Mouse (Mus musculus) myocyte (in vitro differentiated cells): ENCODE data around the gene Zfp473. TPM values are rescaled to one million over a fixed set of nuclear protein-coding genes. Genes with fewer than 3 reads are reported as not detected.
"Not testable (repeated sequence)": the region's sequence is repeated elsewhere in the genome, so short reads cannot be mapped to it uniquely, and the experiment has no call there.

Source experiments
- H3K27me3 ChIP-seq: one replicate; pipeline ENCODE4 v1.6.1; 2011; ENCODE audit not compliant: control insufficient read depth, insufficient read depth, insufficient read length
- H3K36me3 ChIP-seq: one replicate; pipeline ENCODE4 v1.6.1; 2011; ENCODE audit not compliant: control insufficient read depth, insufficient read depth
- H3K4me2 ChIP-seq: one replicate; pipeline ENCODE4 v1.6.1; 2011; ENCODE audit warnings: low read depth, control low read depth
- H3K4me3 ChIP-seq: one replicate; pipeline ENCODE4 v1.5.1; 2011; ENCODE audit warnings: mild to moderate bottlenecking, control low read depth, moderate library complexity
- H3K79me2 ChIP-seq: one replicate; pipeline ENCODE4 v1.6.1; 2011; ENCODE audit not compliant: control insufficient read depth, insufficient read depth
- H3ac ChIP-seq: one replicate; pipeline ENCODE4 v1.6.1; 2011; ENCODE audit not compliant: control insufficient read depth, insufficient read length
- CEBPB ChIP-seq: IDR thresholded peaks from 2 replicates; pipeline ENCODE4 v1.6.1; 2011; ENCODE audit warnings: mild to moderate bottlenecking, moderate library complexity; ENCODE audit not compliant: poor library complexity, insufficient read depth, severe bottlenecking
- E2F4 ChIP-seq: IDR thresholded peaks from one replicate; pipeline ENCODE4 v1.6.1; 2011; ENCODE audit warnings: mild to moderate bottlenecking, control low read depth, moderate library complexity; ENCODE audit not compliant: insufficient read depth
- MAX ChIP-seq: IDR thresholded peaks from one replicate; pipeline ENCODE4 v1.6.1; 2011; ENCODE audit warnings: low read depth, mild to moderate bottlenecking, control low read depth
- MYOD1 ChIP-seq, 3 experiments: IDR thresholded peaks; one replicate each; pipeline ENCODE4 v1.6.1; 2011; ENCODE audit warnings: control low read depth in 2 of 3, low read depth in 2 of 3, mild to moderate bottlenecking in 2 of 3, moderate library complexity in 1 of 3; ENCODE audit not compliant: insufficient read length in 2 of 3, control insufficient read depth in 1 of 3
- MYOG ChIP-seq, 3 experiments: IDR thresholded peaks; one replicate each; pipeline ENCODE4 v1.6.1; 2011; ENCODE audit warnings: control low read depth in 2 of 3, low read depth in 2 of 3, mild to moderate bottlenecking in 2 of 3; ENCODE audit not compliant: insufficient read length in 2 of 3, control insufficient read depth in 1 of 3, insufficient read depth in 1 of 3
- POLR2A ChIP-seq: IDR thresholded peaks from one replicate; pipeline ENCODE4 v1.6.1; 2011; ENCODE audit warnings: low read depth, mild to moderate bottlenecking, control low read depth, moderate library complexity; ENCODE audit not compliant: insufficient read length
- POLR2AphosphoS2 ChIP-seq: IDR thresholded peaks from one replicate; pipeline ENCODE4 v1.6.1; 2011; ENCODE audit warnings: low read depth, control low read depth; ENCODE audit not compliant: insufficient read length
- REST ChIP-seq: IDR thresholded peaks from one replicate; pipeline ENCODE4 v1.6.1; 2011; ENCODE audit warnings: mild to moderate bottlenecking, control low read depth, moderate library complexity; ENCODE audit not compliant: insufficient read depth, insufficient read length
- SRF ChIP-seq: IDR thresholded peaks from one replicate; pipeline ENCODE4 v1.6.1; 2011; ENCODE audit warnings: low read depth; ENCODE audit not compliant: control insufficient read depth, insufficient read length
- TCF12 ChIP-seq: IDR thresholded peaks from one replicate; pipeline ENCODE4 v1.6.1; 2011; ENCODE audit warnings: mild to moderate bottlenecking, control low read depth; ENCODE audit not compliant: poor library complexity, insufficient read depth, severe bottlenecking
- TCF3 ChIP-seq: IDR thresholded peaks from one replicate; pipeline ENCODE4 v1.6.1; 2011; ENCODE audit warnings: low read depth, control low read depth; ENCODE audit not compliant: insufficient read length
- USF1 ChIP-seq: IDR thresholded peaks from one replicate; pipeline ENCODE4 v1.6.1; 2011; ENCODE audit warnings: low read depth, mild to moderate bottlenecking, control low read depth, moderate library complexity
- polyA plus RNA-seq: library from polyadenylated mRNA; unstranded; fragments of >200 nt; fragmentation: generic; extraction: Trizol; gene quantifications from one replicate; pipeline ENCODE4 v1.2.1, GENCODE M21; 2012; ENCODE audit warnings: missing spikeins

Gene Zfp473
- polyA plus RNA-seq, 1 experiment: 0.12 TPM

DNA sequence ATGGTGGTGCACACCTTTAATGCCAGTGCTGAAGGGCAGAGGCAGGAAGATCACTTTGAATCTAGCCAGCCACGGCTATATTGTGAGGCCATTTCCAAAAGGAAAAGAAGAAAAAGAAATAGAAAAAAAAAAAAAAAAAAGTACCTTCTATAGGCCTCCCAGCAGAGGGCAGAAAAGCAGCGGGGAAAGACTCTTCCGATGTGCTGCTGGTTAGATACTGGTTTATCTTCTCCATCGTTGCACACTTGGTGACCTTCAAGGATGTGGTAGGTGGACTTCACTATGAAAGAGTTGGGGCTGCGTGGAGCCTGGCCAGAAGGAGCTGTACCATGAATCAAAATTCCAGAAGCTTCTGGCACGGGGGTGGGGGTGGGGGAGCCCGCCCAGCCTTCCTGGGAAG lies 26.5 kb downstream of the Zfp473 start:
- Histone ChIP-seq H3K4me2 (peak overlapping the region; percentile 24), H3K79me2 (no peaks in the 10 kb centered on the region), H3K4me3 (no peak overlapping the region), H3K27me3 (peaks cover 19% of the 10 kb centered on the region), H3K36me3 (no peaks in the 10 kb centered on the region), H3ac (no peak overlapping the region)
- TF ChIP-seq POLR2A: no peak
- no peak for TF ChIP-seq SRF
- no peak for TF ChIP-seq MYOD1 (IDR thresholded peaks at IDR 0.05; ENCODE audit: control insufficient read depth in 1 of 3, insufficient read length in 2 of 3, low read depth in 2 of 3)
- TF ChIP-seq USF1: no peak
- TF ChIP-seq CEBPB: no peak

DNA sequence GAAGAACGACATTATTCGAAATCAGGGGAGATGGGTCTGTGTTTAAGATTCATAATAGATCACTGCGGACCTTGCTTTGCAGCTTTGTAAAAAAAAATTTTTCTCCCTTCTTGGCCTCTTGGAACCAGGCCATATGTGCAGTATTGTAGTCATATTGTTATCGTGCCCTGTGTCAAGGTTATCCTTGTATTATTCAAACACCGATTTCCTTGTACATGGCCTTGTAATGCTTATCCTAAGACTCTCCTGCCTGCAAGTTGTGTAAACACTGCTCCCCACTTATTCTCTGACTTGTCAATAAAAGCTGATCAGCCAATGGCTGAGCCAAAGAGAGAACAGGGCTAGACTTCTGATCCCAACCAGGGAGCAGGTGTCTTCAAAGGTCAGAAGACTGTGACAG lies 28.8 kb downstream of the Zfp473 start:
- peaks cover 10% of the 10 kb centered on the region for H3K27me3 ChIP-seq
- H3K79me2 ChIP-seq: no peaks in the 10 kb centered on the region
- no peak overlapping the region for H3K4me3 ChIP-seq
- no peak for TF ChIP-seq SRF
- no peak for TF ChIP-seq POLR2AphosphoS2
- H3K4me2 ChIP-seq: no peak overlapping the region
- no peaks in the 10 kb centered on the region for H3K36me3 ChIP-seq
- no peak overlapping the region for H3ac ChIP-seq

DNA sequence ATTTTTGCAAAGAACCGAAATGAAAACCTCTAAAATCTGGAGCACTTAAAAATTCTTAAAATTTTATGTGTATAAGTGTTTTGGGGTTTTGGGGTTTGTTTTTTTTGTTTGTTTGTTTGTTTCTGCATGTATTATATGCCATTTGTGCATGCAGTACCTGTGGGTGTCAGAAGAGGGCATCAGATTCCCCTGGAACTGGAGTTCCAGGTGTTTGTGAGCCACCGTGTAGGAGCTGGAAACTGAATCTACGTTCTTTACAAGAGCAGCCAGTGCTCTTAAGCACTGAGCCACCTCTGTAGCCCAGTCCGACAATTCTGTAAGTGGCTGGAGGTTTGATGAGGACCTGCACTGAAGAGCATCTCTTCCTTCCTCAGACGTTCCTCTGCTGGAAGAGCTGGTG lies 41.0 kb downstream of the Zfp473 start:
- Histone ChIP-seq H3K36me3 (no peaks in the 10 kb centered on the region), H3K4me3 (no peak overlapping the region), H3K4me2 (no peak overlapping the region), H3K27me3 (peaks cover 3% of the 10 kb centered on the region), H3K79me2 (no peaks in the 10 kb centered on the region), H3ac (no peak overlapping the region)
- TF ChIP-seq TCF12: no peak
- TF ChIP-seq POLR2AphosphoS2: no peak
- no peak for TF ChIP-seq TCF3
- TF ChIP-seq POLR2A: no peak
- no peak for TF ChIP-seq USF1
- no peak for TF ChIP-seq MYOG (IDR thresholded peaks at IDR 0.05; ENCODE audit: control insufficient read depth in 1 of 3, insufficient read depth in 1 of 3, insufficient read length in 2 of 3, low read depth in 2 of 3)

DNA sequence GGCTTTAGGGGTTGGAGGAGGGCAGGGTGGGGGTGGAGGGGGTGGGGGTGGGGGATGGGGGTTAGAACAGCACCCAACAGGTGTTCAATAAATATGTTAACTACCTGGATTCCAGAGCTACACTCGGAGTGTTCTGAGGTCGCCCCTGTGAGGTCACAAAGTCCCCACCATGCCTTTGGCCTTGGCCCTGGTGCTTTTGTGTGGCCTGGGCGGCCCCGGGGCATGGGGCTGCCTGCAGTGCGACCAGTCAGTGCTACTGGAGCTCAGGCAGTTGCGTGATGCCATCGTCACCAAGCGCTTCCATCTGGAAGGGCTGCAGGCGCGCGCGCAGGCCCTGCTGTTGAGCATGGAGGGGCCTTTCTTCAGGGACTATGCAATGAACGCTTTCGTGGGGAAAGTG lies 42.3 kb downstream of the Zfp473 start, which contains the start of gene Izumo2:
Gene Izumo2 (plus strand): TSS at position 169 of the 400 bp plus-strand sequence.
- Histone ChIP-seq H3K27me3 (no peaks in the 10 kb centered on the region), H3K36me3 (no peaks in the 10 kb centered on the region), H3K79me2 (no peaks in the 10 kb centered on the region), H3ac (no peak within 1 kb of the TSS), H3K4me2 (no peak within 1 kb of the TSS), H3K4me3 (no peak within 1 kb of the TSS)
- TF ChIP-seq POLR2A (no peak), MYOD1 (IDR thresholded peaks at IDR 0.05; ENCODE audit: control insufficient read depth in 1 of 3, insufficient read length in 2 of 3, low read depth in 2 of 3) (no peak), TCF3 (no peak), MAX (no peak), POLR2AphosphoS2 (no peak), REST (no peak), MYOG (IDR thresholded peaks at IDR 0.05; ENCODE audit: control insufficient read depth in 1 of 3, insufficient read depth in 1 of 3, insufficient read length in 2 of 3, low read depth in 2 of 3) (no peak), E2F4 (no peak), CEBPB (no peak), USF1 (no peak), SRF (no peak)

DNA sequence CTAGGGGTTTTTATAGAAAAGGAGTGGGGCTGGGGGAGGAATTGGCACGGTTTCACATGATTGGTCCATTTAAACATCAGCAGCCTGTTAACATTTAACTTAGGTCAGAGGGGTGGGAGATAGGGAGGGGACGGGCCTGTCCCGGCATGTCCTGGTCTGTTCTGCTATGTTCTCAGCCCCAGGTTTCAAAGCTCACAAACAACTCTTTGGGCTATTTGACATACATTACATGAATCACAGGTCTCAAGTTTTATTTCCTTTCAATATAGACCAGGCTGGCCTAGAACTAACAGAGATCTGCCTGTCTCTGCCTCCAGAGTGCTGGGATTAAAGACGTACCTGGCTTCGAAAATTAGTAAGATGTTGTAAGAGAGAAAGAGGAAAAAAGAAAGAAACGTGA lies 42.8 kb downstream of the Zfp473 start:
- not testable (repeated sequence) for H3ac ChIP-seq, H3K4me3 ChIP-seq, H3K79me2 ChIP-seq, H3K36me3 ChIP-seq, H3K27me3 ChIP-seq, H3K4me2 ChIP-seq

DNA sequence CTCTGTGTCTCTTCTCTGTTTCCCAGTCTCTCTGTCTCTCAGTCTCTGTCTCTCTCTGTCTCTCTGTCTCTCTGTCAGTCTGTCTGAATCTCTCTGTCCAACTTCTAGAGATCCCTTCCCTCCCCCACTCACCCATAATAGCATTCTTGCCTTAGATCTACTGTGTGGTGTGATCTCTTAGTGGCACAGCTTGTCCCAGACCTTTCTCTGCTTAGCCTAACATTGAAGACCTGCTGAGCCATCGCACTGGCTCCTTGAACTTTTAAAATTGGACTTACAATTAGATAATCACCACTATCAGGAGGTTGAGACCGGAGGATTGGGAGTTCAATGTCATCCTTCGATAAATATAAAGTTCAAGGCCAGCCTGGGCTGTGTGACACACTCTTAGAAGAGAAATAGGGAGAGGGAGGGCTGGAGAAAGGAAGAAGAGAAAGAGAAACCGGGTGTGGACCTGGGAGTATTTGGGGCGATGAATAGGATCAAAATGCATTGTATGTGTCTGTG lies 43.6 kb downstream of the Zfp473 start:
- H3K4me2 ChIP-seq: no peak overlapping the region
- no peaks in the 10 kb centered on the region for H3K27me3 ChIP-seq
- no peaks in the 10 kb centered on the region for H3K79me2 ChIP-seq
- TF ChIP-seq MYOD1 (IDR thresholded peaks at IDR 0.05; ENCODE audit: control insufficient read depth in 1 of 3, insufficient read length in 2 of 3, low read depth in 2 of 3) (no peak), SRF (no peak), MAX (no peak), E2F4 (no peak), USF1 (no peak), TCF3 (no peak), POLR2A (no peak), CEBPB (no peak), REST (no peak), TCF12 (no peak), POLR2AphosphoS2 (no peak)
- H3ac ChIP-seq: no peak overlapping the region
- H3K4me3 ChIP-seq: no peak overlapping the region
- H3K36me3 ChIP-seq: no peaks in the 10 kb centered on the region
